Mouse (Mus musculus): Measurements from ENCODE around the gene Cdk20. TPM values are rescaled to one million over a fixed set of nuclear protein-coding genes. Genes with fewer than 3 reads are reported as not detected.

The Cdk20 gene
- polyA plus RNA-seq, 1 experiment = 27.9 TPM

- peak; percentile 44 to 60 for DNase-seq
- H3K27me3 ChIP-seq (ENCODE audit: control insufficient read depth, insufficient read depth, low read length) = no peaks in the 10 kb centered on the region
- no peak for TF ChIP-seq POLR2A (IDR thresholded peaks at IDR 0.05; ENCODE audit: borderline replicate concordance, insufficient read depth, low read length)
- TF ChIP-seq CTCF (IDR thresholded peaks at IDR 0.05; ENCODE audit: borderline replicate concordance, insufficient read depth, low read depth, low read length) = no peak
- H3K4me1 ChIP-seq (ENCODE audit: control insufficient read depth, insufficient read depth, low read length) = no peaks in the 10 kb centered on the region; the same call in 1 of the 2 replicates
- WGBS = 7% methylated on average over 9 of the region's 9 CpGs
- no peak overlapping the region for H3K27ac ChIP-seq (ENCODE audit: insufficient read depth, low read length)
- H3K4me3 ChIP-seq (replicated peaks; ENCODE audit: insufficient read depth, low read depth, low read length) = no peak overlapping the region
These were observed 33.1 kb downstream of the Cdk20 start for GRCm38 (mm10) chr13:64465166-64465565.

GRCm38 (mm10) chr13:64467886-64468285 lies 35.8 kb downstream of the Cdk20 start:
- Histone ChIP-seq H3K27ac (ENCODE audit: insufficient read depth, low read length) (no peak overlapping the region), H3K4me1 (ENCODE audit: control insufficient read depth, insufficient read depth, low read length) (no peaks in the 10 kb centered on the region; the same call in 1 of the 2 replicates), H3K27me3 (ENCODE audit: control insufficient read depth, insufficient read depth, low read length) (no peaks in the 10 kb centered on the region), H3K4me3 (replicated peaks; ENCODE audit: insufficient read depth, low read depth, low read length) (no peak overlapping the region)
- WGBS = 43% methylated on average over 6 of the region's 6 CpGs
- no peak for DNase-seq
- no peak for TF ChIP-seq CTCF (IDR thresholded peaks at IDR 0.05; ENCODE audit: borderline replicate concordance, insufficient read depth, low read depth, low read length)
- no peak for TF ChIP-seq POLR2A (IDR thresholded peaks at IDR 0.05; ENCODE audit: borderline replicate concordance, insufficient read depth, low read length)

GRCm38 (mm10) chr13:64477968-64478367 lies 45.9 kb downstream of the Cdk20 start:
- H3K4me1 ChIP-seq (ENCODE audit: control insufficient read depth, insufficient read depth, low read length) = no peaks in the 10 kb centered on the region
- DNase-seq = no peak
- TF ChIP-seq POLR2A (IDR thresholded peaks at IDR 0.05; ENCODE audit: borderline replicate concordance, insufficient read depth, low read length) (no peak), CTCF (IDR thresholded peaks at IDR 0.05; ENCODE audit: borderline replicate concordance, insufficient read depth, low read depth, low read length) (no peak)
- WGBS = 72% methylated on average over 4 of the region's 4 CpGs
- no peak overlapping the region for H3K4me3 ChIP-seq (replicated peaks; ENCODE audit: insufficient read depth, low read depth, low read length)
- no peaks in the 10 kb centered on the region for H3K27me3 ChIP-seq (ENCODE audit: control insufficient read depth, insufficient read depth, low read length)
- no peak overlapping the region for H3K27ac ChIP-seq (ENCODE audit: insufficient read depth, low read length)

- no peak for DNase-seq
- Histone ChIP-seq H3K27ac (ENCODE audit: insufficient read depth, low read length) (no peak overlapping the region), H3K4me1 (ENCODE audit: control insufficient read depth, insufficient read depth, low read length) (no peaks in the 10 kb centered on the region), H3K27me3 (ENCODE audit: control insufficient read depth, insufficient read depth, low read length) (no peaks in the 10 kb centered on the region), H3K4me3 (replicated peaks; ENCODE audit: insufficient read depth, low read depth, low read length) (no peak overlapping the region)
- TF ChIP-seq CTCF (IDR thresholded peaks at IDR 0.05; ENCODE audit: borderline replicate concordance, insufficient read depth, low read depth, low read length) (no peak), POLR2A (IDR thresholded peaks at IDR 0.05; ENCODE audit: borderline replicate concordance, insufficient read depth, low read length) (no peak)
- WGBS = 90% methylated on average over 3 of the region's 3 CpGs
These were observed 47.8 kb downstream of the Cdk20 start for GRCm38 (mm10) chr13:64479960-64480359.

GRCm38 (mm10) chr13:64489886-64490285 lies 57.8 kb downstream of the Cdk20 start:
- WGBS = 69% methylated on average over 6 of the region's 6 CpGs
- DNase-seq = no peak
- Histone ChIP-seq H3K4me3 (replicated peaks; ENCODE audit: insufficient read depth, low read depth, low read length) (no peak overlapping the region), H3K27me3 (ENCODE audit: control insufficient read depth, insufficient read depth, low read length) (no peaks in the 10 kb centered on the region), H3K4me1 (ENCODE audit: control insufficient read depth, insufficient read depth, low read length) (peaks cover 7% of the 10 kb centered on the region; the same call in 1 of the 2 replicates), H3K27ac (ENCODE audit: insufficient read depth, low read length) (no peak overlapping the region)
- no peak for TF ChIP-seq POLR2A (IDR thresholded peaks at IDR 0.05; ENCODE audit: borderline replicate concordance, insufficient read depth, low read length)
- no peak for TF ChIP-seq CTCF (IDR thresholded peaks at IDR 0.05; ENCODE audit: borderline replicate concordance, insufficient read depth, low read depth, low read length)

Other genes with a start within 250 kb of the Cdk20 start
- 15.3 and 17.0 TPM in 2 replicates for gene Cdc14b, start 157.0 kb upstream of the Cdk20 start, polyA plus RNA-seq (2012; rRNA removed)
- gene Aaed1, start 119.6 kb upstream of the Cdk20 start, polyA plus RNA-seq (2012; rRNA removed) = 18.4 and 21.5 TPM in 2 replicates
- gene Ctsl, start 61.4 kb upstream of the Cdk20 start, polyA plus RNA-seq (2012; rRNA removed) = 150 and 164 TPM in 2 replicates
- gene Fam240b, start 65.5 kb downstream of the Cdk20 start, polyA plus RNA-seq (2012; rRNA removed) = 0.19 TPM in 1 of 2 replicates, not detected in the other